Mouse (Mus musculus): Measurements from ENCODE around the gene Qsox1. TPM values are rescaled to one million over a fixed set of nuclear protein-coding genes. Genes with fewer than 3 reads are reported as not detected.

Gene Qsox1
- polyA plus RNA-seq, 1 experiment from 2014 or later, result 238 TPM

DNA sequence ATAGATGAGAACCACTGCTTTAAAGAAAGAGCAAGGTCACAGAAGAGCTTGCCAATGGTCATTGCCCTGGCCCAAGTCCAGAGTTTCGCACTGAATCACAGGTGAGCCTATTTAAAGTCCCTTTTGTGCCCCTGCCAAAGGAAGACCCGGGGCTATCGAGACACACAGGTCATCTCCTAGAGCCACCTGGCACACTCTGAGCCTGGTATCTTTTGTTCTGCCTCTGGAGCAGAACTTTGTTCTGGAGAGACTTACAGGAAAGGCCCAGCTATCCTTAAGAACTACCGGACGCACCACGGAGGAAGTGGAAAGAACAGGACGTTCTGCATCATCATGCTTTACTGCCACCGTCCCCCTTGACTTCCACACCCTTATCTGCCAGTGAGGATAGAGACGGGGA, 7.1 kb downstream of the Qsox1 start:
- no peaks in the 10 kb centered on the region for H3K9me3 ChIP-seq (ENCODE audit: low read length)
- 45% methylated on average over 9 of the region's 9 CpGs for WGBS (ENCODE audit: insufficient replicate concordance)
- no peaks in the 10 kb centered on the region for H3K27me3 ChIP-seq (ENCODE audit: insufficient read depth, low read length)
- no peak overlapping the region for H3K9ac ChIP-seq (replicated peaks)
- H3K27ac ChIP-seq (ENCODE audit: low read depth), result peak overlapping the region; percentile 62
- peak; percentile 14; the same call in 1 of the 2 replicates for ATAC-seq
- peak; percentile 69 for DNase-seq
- H3K4me1 ChIP-seq (ENCODE audit: insufficient read depth), result peaks cover 42% of the 10 kb centered on the region
- H3K4me2 ChIP-seq (ENCODE audit: low read depth, low read length), result peak overlapping the region; percentile 50
- H3K4me3 ChIP-seq (ENCODE audit: low read depth, low read length), result no peak overlapping the region
- H3K36me3 ChIP-seq (replicated peaks; ENCODE audit: insufficient read depth, low read length), result peaks cover 28% of the 10 kb centered on the region
- TF ChIP-seq EP300 (IDR thresholded peaks at IDR 0.05; ENCODE audit: low read depth), result peak; percentile 81
- TF ChIP-seq CTCF (IDR thresholded peaks at IDR 0.05; ENCODE audit: low read depth), result no peak

DNA sequence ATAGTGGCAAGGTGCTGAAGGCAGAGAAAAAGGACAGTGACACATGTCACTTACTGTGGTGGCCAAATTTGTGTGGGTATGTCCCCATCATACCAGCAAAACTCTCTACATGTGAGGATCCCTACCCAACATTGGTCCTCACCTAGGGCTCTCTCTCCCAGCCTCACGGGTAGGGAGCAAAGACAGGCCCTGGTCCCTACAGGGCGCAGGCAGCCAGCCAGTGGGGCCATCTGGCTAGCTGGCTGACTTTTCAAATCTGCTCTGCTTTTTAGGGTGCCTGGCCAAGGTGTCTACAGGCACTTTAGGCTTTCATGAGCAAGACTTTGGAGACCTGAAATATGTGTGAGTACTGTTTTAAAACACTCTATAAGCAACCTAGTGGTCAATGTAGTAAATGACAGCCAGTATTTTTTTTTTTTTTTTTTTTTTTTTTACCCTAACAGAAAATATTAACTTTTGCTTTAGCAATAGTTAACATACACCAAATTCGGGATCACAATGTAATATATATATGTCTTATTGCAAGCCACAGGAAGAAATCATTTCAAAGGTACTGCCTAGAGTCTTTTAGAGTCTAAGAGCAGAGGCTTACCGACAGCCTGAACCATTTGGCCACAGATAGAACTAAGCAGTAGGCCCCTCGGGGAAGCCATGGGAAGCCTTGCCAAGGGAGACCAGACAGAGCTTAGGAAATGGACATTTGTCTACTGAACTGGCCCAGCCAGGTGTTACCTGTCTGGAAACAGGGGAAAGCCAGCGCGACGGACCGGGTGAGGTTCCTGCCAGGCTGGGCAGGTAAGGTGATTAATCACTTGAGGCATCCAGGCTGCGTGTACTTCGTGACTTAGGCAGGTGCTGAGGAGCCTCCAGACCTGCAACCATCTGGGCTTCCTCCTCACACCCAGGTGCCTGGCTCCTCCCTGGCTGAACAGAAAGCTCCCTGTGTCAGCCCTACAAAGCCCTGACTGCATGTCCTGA, 11.4 kb downstream of the Qsox1 start:
- no peak overlapping the region for H3K27ac ChIP-seq (ENCODE audit: low read depth)
- no peak overlapping the region for H3K9ac ChIP-seq (replicated peaks)
- WGBS (ENCODE audit: insufficient replicate concordance), result 87% methylated on average over 11 of the region's 11 CpGs

DNA sequence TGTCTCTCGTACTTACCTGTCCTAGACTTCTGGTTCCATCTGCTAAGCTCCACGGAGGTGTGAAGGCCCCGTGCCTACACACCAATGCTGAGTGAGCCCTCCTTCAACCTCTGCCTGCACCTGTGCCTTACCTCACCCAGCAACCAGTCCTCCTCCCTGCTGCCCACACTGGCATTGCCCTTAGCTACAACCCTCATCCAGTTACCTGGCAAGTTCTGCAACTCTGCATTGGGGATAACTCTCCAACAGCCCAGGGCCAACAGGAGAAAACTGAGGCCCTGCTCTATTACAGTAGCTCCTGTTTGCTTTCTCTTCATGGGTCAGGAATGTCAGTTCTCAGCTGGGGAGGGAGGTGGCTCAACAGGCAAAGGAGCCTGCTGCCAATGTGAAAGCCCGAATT, 14.7 kb downstream of the Qsox1 start:
- TF ChIP-seq EP300 (IDR thresholded peaks at IDR 0.05; ENCODE audit: low read depth) (no peak), CTCF (IDR thresholded peaks at IDR 0.05; ENCODE audit: low read depth) (no peak)
- no peaks in the 10 kb centered on the region for H3K9me3 ChIP-seq (ENCODE audit: low read length)
- H3K27me3 ChIP-seq (ENCODE audit: insufficient read depth, low read length), result no peaks in the 10 kb centered on the region
- H3K4me3 ChIP-seq (ENCODE audit: low read depth, low read length), result no peak overlapping the region
- H3K36me3 ChIP-seq (replicated peaks; ENCODE audit: insufficient read depth, low read length), result peaks cover 49% of the 10 kb centered on the region
- no peak overlapping the region for H3K4me2 ChIP-seq (ENCODE audit: low read depth, low read length)
- no peak overlapping the region for H3K9ac ChIP-seq (replicated peaks)
- DNase-seq (no peak), ATAC-seq (no peak)
- 94% methylated on average over 4 of the region's 4 CpGs for WGBS (ENCODE audit: insufficient replicate concordance)
- H3K4me1 ChIP-seq (ENCODE audit: insufficient read depth), result peaks cover 16% of the 10 kb centered on the region
- H3K27ac ChIP-seq (ENCODE audit: low read depth), result no peak overlapping the region

More for the DNA sequence above, 11.4 kb downstream of the Qsox1 start:
- DNase-seq (no peak), ATAC-seq (no peak)
- Histone ChIP-seq H3K4me3 (ENCODE audit: low read depth, low read length) (no peak overlapping the region), H3K4me1 (ENCODE audit: insufficient read depth) (peaks cover 23% of the 10 kb centered on the region), H3K36me3 (replicated peaks; ENCODE audit: insufficient read depth, low read length) (peaks cover 37% of the 10 kb centered on the region), H3K4me2 (ENCODE audit: low read depth, low read length) (no peak overlapping the region), H3K9me3 (ENCODE audit: low read length) (no peaks in the 10 kb centered on the region), H3K27me3 (ENCODE audit: insufficient read depth, low read length) (no peaks in the 10 kb centered on the region)
- TF ChIP-seq EP300 (IDR thresholded peaks at IDR 0.05; ENCODE audit: low read depth), result no peak
- no peak for TF ChIP-seq CTCF (IDR thresholded peaks at IDR 0.05; ENCODE audit: low read depth)

DNA sequence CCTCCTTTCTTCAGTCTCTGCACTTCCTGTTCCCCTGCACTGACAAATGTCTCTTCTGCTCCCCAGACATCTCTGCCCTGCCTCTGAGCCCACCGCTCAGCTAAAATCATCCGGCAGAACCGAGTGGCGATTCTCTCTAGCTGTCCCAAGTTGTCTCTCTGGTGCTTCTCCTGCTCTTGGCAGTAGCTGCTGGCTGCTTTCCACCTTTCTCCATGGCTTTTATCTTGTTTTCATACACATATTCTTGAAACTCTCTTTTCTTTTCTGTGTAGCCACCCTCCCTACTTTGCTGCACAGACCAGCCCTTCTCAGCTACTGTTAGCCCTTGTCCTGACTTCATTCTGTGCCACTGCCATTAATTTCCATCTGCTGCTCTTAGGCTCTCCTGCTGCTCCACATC, 15.3 kb downstream of the Qsox1 start:
- no peak overlapping the region for H3K4me3 ChIP-seq (ENCODE audit: low read depth, low read length)
- H3K27ac ChIP-seq (ENCODE audit: low read depth), result peak overlapping the region; percentile 70; the same call in 1 of the 2 replicates
- no peak overlapping the region for H3K4me2 ChIP-seq (ENCODE audit: low read depth, low read length)
- H3K36me3 ChIP-seq (replicated peaks; ENCODE audit: insufficient read depth, low read length), result peaks cover 55% of the 10 kb centered on the region
- no peak for TF ChIP-seq CTCF (IDR thresholded peaks at IDR 0.05; ENCODE audit: low read depth)
- no peak for TF ChIP-seq EP300 (IDR thresholded peaks at IDR 0.05; ENCODE audit: low read depth)
- 72% methylated on average over 4 of the region's 4 CpGs for WGBS (ENCODE audit: insufficient replicate concordance)
- no peak overlapping the region for H3K9ac ChIP-seq (replicated peaks)
- no peak for DNase-seq
- ATAC-seq, result no peak
- peaks cover 16% of the 10 kb centered on the region for H3K4me1 ChIP-seq (ENCODE audit: insufficient read depth)
- H3K9me3 ChIP-seq (ENCODE audit: low read length), result no peaks in the 10 kb centered on the region
- no peaks in the 10 kb centered on the region for H3K27me3 ChIP-seq (ENCODE audit: insufficient read depth, low read length)

DNA sequence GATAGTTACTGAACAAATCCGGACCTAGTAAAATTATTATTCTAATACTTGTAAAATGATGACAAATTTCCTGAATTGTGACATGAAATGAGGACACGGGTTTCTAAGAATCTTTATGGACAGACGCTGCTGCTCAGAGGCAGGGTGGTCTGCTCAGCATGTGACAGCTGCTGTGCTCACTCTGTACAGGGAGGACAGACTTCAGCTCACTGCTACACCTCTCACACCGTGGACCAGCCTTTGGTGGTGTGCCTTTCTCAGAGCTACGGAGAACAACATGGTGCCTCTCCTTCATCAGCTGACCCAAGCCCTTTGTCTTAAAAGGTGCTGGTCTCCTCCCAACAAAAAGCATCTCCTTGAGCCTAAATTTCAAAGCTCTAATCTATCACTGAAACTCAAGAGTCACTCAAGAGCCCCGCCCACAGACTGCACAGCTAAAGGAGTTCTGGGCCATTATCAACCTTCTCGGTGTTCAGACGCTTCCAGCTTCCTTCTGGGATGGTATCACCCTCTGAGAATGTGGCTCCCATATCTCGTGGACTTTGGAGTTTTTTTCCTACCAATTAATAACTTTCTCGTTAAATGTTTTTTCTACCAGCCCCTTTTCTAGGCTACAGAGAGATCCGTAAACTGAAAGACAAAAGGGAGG, 15.8 kb downstream of the Qsox1 start:
- Histone ChIP-seq H3K4me2 (ENCODE audit: low read depth, low read length) (no peak overlapping the region), H3K27me3 (ENCODE audit: insufficient read depth, low read length) (no peaks in the 10 kb centered on the region), H3K36me3 (replicated peaks; ENCODE audit: insufficient read depth, low read length) (peaks cover 56% of the 10 kb centered on the region), H3K4me1 (ENCODE audit: insufficient read depth) (peaks cover 16% of the 10 kb centered on the region), H3K27ac (ENCODE audit: low read depth) (peak overlapping the region; percentile 70), H3K9ac (replicated peaks) (no peak overlapping the region), H3K4me3 (ENCODE audit: low read depth, low read length) (no peak overlapping the region), H3K9me3 (ENCODE audit: low read length) (no peaks in the 10 kb centered on the region)
- no peak for TF ChIP-seq CTCF (IDR thresholded peaks at IDR 0.05; ENCODE audit: low read depth)
- no peak for TF ChIP-seq EP300 (IDR thresholded peaks at IDR 0.05; ENCODE audit: low read depth)
- 68% methylated on average over 11 of the region's 11 CpGs for WGBS (ENCODE audit: insufficient replicate concordance)
- ATAC-seq (no peak), DNase-seq (no peak)

DNA sequence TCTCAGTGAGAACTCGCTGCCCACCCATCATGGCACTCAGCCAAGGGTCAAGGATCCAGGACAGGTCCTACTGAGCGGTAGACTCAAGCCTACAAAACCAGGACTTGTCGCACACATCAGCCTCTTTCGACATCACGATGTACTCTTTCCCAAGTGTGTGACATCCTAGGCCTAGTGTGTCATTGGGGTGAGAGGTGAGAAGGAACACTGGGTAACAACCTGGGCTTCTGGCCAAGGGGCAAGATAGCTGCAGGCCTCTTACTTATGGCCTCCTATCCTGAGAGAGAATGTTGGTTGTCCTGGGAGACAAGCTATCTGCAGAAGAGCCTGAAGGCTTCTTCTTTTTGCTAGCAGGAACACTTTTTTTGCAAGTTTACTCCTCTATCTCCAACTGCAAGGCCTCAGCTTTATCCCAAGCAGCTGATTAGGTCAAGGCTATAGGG, 16.9 kb downstream of the Qsox1 start:
- TF ChIP-seq EP300 (IDR thresholded peaks at IDR 0.05; ENCODE audit: low read depth), result peak; percentile 88
- TF ChIP-seq CTCF (IDR thresholded peaks at IDR 0.05; ENCODE audit: low read depth), result no peak
- Histone ChIP-seq H3K27me3 (ENCODE audit: insufficient read depth, low read length) (no peaks in the 10 kb centered on the region), H3K9me3 (ENCODE audit: low read length) (no peaks in the 10 kb centered on the region), H3K9ac (replicated peaks) (no peak overlapping the region), H3K36me3 (replicated peaks; ENCODE audit: insufficient read depth, low read length) (peaks cover 55% of the 10 kb centered on the region), H3K4me2 (ENCODE audit: low read depth, low read length) (no peak overlapping the region), H3K4me1 (ENCODE audit: insufficient read depth) (peaks cover 16% of the 10 kb centered on the region), H3K4me3 (ENCODE audit: low read depth, low read length) (no peak overlapping the region), H3K27ac (ENCODE audit: low read depth) (peak overlapping the region; percentile 77)
- 52% methylated on average over 5 of the region's 5 CpGs for WGBS (ENCODE audit: insufficient replicate concordance)
- DNase-seq (peak; percentile 82), ATAC-seq (peak; percentile 89)

All from liver, postnatal 0 days (tissue).